Mouse (Mus musculus): ENCODE measurements around the gene Enc1.

DNA sequence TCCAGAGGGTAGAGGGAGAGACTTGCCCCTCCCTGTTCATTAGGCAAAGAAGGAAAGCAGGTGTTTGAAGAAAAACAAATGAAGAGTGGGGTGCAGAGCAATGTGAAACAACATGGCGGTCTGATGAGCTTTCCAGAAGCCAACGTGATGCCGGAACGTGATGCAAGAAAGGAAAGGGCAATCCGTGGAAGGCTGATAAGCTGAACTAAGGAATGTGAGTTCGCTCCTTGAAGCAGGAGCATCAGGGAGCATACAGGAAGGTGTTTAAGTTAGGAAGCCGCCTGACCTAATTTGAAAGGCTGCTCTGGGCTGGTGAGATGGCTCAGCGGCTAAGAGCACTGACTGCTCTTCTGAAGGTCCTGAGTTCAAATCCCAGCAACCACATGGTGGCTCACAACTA is 55.4 kb downstream of the Enc1 start:
- TF ChIP-seq POLR2A (IDR thresholded peaks at IDR 0.05; ENCODE audit: borderline replicate concordance, extremely low read depth, low read depth, low read length) (no peak), CTCF (IDR thresholded peaks at IDR 0.05; ENCODE audit: insufficient read depth, low read length) (no peak)

Data from lung, adult 2 months (tissue).